ENCODE assay signal across 8 mouse cellular contexts in genomic region chr2:135711049-135711924, GRCm38 (mm10). TPM values are rescaled to one million over a fixed set of nuclear protein-coding genes. Genes with fewer than 3 reads are reported as not detected.
DNase-seq lines count a peak whose midpoint lies in the region; ATAC-seq and TF ChIP-seq lines count a peak whose summit lies in the region.

No protein-coding gene starts in this region.

- TF ChIP-seq CTCF in intestine, postnatal 0 days (IDR thresholded peaks at IDR 0.05; ENCODE audit: low read depth), result no peak

- H3K36me3 ChIP-seq in intestine, embryonic 14.5 days (ENCODE audit: control insufficient read depth, insufficient read depth, low read length), result no peaks in the 10 kb centered on the region
- no peaks in the 10 kb centered on the region for H3K36me3 ChIP-seq in intestine, postnatal 0 days (ENCODE audit: control insufficient read depth, insufficient read depth)
- no peaks in the 10 kb centered on the region for H3K36me3 ChIP-seq in heart, embryonic 15.5 days

- peaks cover 10% of the 10 kb centered on the region for H3K4me1 ChIP-seq in intestine, embryonic 14.5 days (replicated peaks; ENCODE audit: control insufficient read depth, insufficient read depth, low read length)
- H3K4me1 ChIP-seq in intestine, postnatal 0 days (replicated peaks; ENCODE audit: control insufficient read depth, insufficient read depth, low read length), result no peaks in the 10 kb centered on the region
- H3K4me1 ChIP-seq in heart, embryonic 15.5 days (replicated peaks), result peaks cover 44% of the 10 kb centered on the region

- peak overlapping the region; percentile 1; the same call in 1 of the 2 replicates for H3K27ac ChIP-seq in intestine, embryonic 14.5 days (ENCODE audit: low read depth)
- no peak overlapping the region for H3K27ac ChIP-seq in intestine, postnatal 0 days (ENCODE audit: low read depth, low read length)
- H3K27ac ChIP-seq in heart, embryonic 15.5 days, result peak overlapping the region; percentile 92

- no peak overlapping the region for H3K9ac ChIP-seq in intestine, embryonic 14.5 days (ENCODE audit: low read length)
- no peak overlapping the region for H3K9ac ChIP-seq in intestine, postnatal 0 days (ENCODE audit: low read depth, low read length)
- no peak overlapping the region for H3K9ac ChIP-seq in heart, embryonic 15.5 days

- intact Hi-C loops in gastrocnemius, postnatal 36 days (cut with DNase I), result no loop called here

- DNase-seq in intestine, embryonic 14.5 days (ENCODE audit: low spot score), result peak; percentile 43
- DNase-seq in embryo, embryonic 11 days, result peak; percentile 84
- DNase-seq in lung, postnatal 36 days, result peak; percentile 29
- no peak for DNase-seq in cerebellum, postnatal 4 days (ENCODE audit: low spot score in 2 of 2)
- no peak for DNase-seq in gastrocnemius, postnatal 36 days

- no peak for ATAC-seq in intestine, embryonic 14.5 days (replicated peaks; ENCODE audit: low FRiP score, low TSS enrichment, low read depth)
- no peak for ATAC-seq in intestine, postnatal 0 days
- ATAC-seq in heart, embryonic 15.5 days (replicated peaks; ENCODE audit: insufficient number of reproducible peaks, insufficient read depth, low FRiP score, low read depth), result peak; percentile 53
- no peak for ATAC-seq in CD4-positive, CD25-positive, alpha-beta regulatory T cell, adult 4 months

- H3K9me3 ChIP-seq in intestine, embryonic 14.5 days (ENCODE audit: control insufficient read depth, low read length), result no peaks in the 10 kb centered on the region
- no peaks in the 10 kb centered on the region for H3K9me3 ChIP-seq in intestine, postnatal 0 days (ENCODE audit: control insufficient read depth)
- H3K9me3 ChIP-seq in heart, embryonic 15.5 days (replicated peaks), result no peaks in the 10 kb centered on the region

- H3K4me3 ChIP-seq in intestine, embryonic 14.5 days (ENCODE audit: low read depth, low read length), result no peak overlapping the region
- H3K4me3 ChIP-seq in intestine, postnatal 0 days (ENCODE audit: low read depth, low read length), result no peak overlapping the region
- peak overlapping the region; percentile 24 for H3K4me3 ChIP-seq in heart, embryonic 15.5 days

- H3K27me3 ChIP-seq in intestine, embryonic 14.5 days (replicated peaks; ENCODE audit: control insufficient read depth, insufficient read depth, low read length), result no peaks in the 10 kb centered on the region; the same call in 1 of the 2 replicates
- no peaks in the 10 kb centered on the region for H3K27me3 ChIP-seq in intestine, postnatal 0 days (replicated peaks; ENCODE audit: control insufficient read depth, insufficient read depth, low read length)
- H3K27me3 ChIP-seq in heart, embryonic 15.5 days, result no peaks in the 10 kb centered on the region

- 42% methylated on average over 8 of the region's 8 CpGs for WGBS in intestine, embryonic 14.5 days
- WGBS in intestine, postnatal 0 days, result 54% methylated on average over 8 of the region's 8 CpGs
- WGBS in heart, embryonic 15.5 days, result 20% methylated on average over 8 of the region's 8 CpGs

- H3K4me2 ChIP-seq in intestine, embryonic 14.5 days (ENCODE audit: low read length), result peak overlapping the region; percentile 32
- H3K4me2 ChIP-seq in intestine, postnatal 0 days (replicated peaks; ENCODE audit: low read depth), result no peak overlapping the region; the same call in 1 of the 2 replicates
- peak overlapping the region; percentile 54 for H3K4me2 ChIP-seq in heart, embryonic 15.5 days

RNA-seq across cellular contexts. Expression of gene Plcb4, which starts 52.5 kb away (rescaled TPM):
- 16.8 and 19.4 TPM in 2 replicates for polyA plus RNA-seq in intestine, embryonic 14.5 days (2014; fragmentation: Nextera tagmentation; extraction: Ambion mirVana)
- 5.5 and 5.9 TPM in 2 replicates for polyA plus RNA-seq in intestine, postnatal 0 days (2015; fragmentation: Nextera tagmentation; extraction: Ambion mirVana)
- 33.1 and 38.8 TPM in 2 replicates for polyA plus RNA-seq in heart, embryonic 15.5 days (2015; fragmentation: Nextera tagmentation; extraction: Ambion mirVana)
- 10 to 100 TPM; 13.8 to 16.2 TPM for polyA plus RNA-seq in CD4-positive, CD25-positive, alpha-beta regulatory T cell, adult 4 months (2017; shearing (Covaris generic))
- 10 to 100 TPM; 19.5 to 27.3 TPM for total RNA-seq in gastrocnemius, postnatal 36 days (2021)

Comparison
In these comparisons a context has a peak if more than half of its experiments do, and no peak if none do; other contexts are left out.
1. DNase-seq: peak in intestine, embryonic 14.5 days (single experiment), embryo, embryonic 11 days (single experiment) and lung, postnatal 36 days (single experiment); none in cerebellum, postnatal 4 days (0 of 2) and gastrocnemius, postnatal 36 days (0 of 2).